Mouse (Mus musculus): ENCODE results near the gene Acbd7. TPM values are rescaled to one million over a fixed set of nuclear protein-coding genes. Genes with fewer than 3 reads are reported as not detected.

The Acbd7 gene
- polyA plus RNA-seq, 1 experiment from 2014 or later: not detected

DNA sequence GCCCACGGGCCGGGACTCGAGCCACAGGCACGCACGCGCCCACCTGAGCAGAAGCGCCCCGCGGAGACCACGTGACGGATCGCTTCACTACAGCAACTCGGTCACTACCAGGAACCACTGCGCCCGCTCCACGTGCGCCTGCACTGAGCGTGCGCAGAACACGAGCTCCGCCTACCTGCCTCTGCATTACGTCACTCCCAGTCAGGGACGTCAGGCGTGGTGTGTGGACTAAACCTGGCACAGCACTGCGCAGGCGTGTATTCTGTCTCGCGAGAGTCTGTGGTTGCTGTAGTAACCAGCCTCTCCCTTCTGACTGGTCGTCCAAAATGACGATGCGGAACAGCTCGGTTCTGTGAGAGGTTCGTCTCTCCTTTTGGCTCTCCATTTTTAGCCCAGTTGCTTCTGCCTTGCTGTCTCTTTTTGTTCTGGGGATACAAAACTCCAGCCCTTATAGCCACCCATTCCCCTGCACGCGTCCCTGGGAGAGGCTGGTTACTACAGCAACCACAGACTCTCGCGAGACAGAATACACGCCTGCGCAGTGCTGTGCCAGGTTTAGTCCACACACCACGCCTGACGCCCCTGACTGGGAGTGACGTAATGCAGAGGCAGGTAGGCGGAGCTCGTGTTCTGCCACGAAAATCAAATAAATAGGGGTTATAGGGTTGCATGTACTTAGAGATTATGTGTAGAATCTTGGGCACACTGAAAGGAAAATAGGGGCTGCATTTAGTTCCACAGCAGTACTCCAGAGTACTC is 3.3 kb upstream of the Acbd7 start, which contains the start of gene Rpp38:
Rpp38 (minus strand) TSS at position 160 of the 759 bp plus-strand sequence.
- Histone ChIP-seq H3K27ac (peak within 1 kb of the TSS; percentile 91), H3K4me1 (peaks cover 28% of the 10 kb centered on the region), H3K4me3 (peak within 1 kb of the TSS; percentile 76), H3K36me3 (replicated peaks) (peaks cover 28% of the 10 kb centered on the region), H3K9me3 (no peaks in the 10 kb centered on the region), H3K27me3 (ENCODE audit: poor library complexity, severe bottlenecking) (peaks cover 24% of the 10 kb centered on the region)
- peak; percentile 96 for DNase-seq (ENCODE audit: extremely low spot score, low spot score)
- WGBS: under 1% methylated on average over 45 of the region's 45 CpGs

DNA sequence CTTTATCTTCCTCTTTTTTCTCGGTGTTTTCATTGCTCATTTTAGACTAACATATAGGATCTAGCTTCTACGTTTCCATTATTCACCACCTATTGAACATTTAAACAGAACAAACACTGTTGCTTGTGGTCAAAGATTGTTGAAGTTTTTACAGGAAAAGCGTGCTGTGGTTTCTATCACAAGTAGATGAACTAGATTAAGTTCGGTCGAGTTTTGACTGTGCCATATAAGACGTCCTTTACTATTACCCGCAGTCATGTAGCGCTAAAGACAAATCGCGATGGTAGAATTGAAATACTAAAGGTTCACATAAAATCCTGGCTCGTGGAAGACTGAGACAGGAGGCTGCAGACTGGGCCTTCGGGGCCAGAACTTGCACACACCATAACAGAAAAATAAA is 2.2 kb upstream of the Acbd7 start:
- 89% methylated on average over 12 of the region's 12 CpGs for WGBS
- no peak overlapping the region for H3K4me3 ChIP-seq

DNA sequence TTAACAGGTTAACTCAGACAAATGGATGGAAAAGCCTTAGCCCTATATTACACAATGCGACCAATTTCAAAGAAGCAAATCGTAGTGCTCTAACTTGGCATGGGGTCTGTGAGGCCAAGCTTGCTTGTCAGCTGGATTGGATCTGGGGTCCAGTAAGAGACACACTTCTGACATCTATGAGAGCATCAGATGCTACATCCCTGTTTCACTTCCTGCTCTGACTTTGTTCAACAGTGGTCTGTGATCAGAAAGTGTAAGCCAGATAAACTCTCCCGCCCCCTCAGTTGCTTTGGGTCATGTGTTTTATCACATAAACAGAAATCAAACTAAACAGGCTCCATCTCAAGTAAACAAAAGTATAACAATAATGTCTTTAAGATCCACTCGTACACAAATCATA is 12.5 kb downstream of the Acbd7 start:
- no peaks in the 10 kb centered on the region for H3K4me1 ChIP-seq
- H3K27me3 ChIP-seq (ENCODE audit: poor library complexity, severe bottlenecking): no peaks in the 10 kb centered on the region
- no peak for DNase-seq (ENCODE audit: extremely low spot score, low spot score)
- no peak overlapping the region for H3K27ac ChIP-seq
- no peaks in the 10 kb centered on the region for H3K36me3 ChIP-seq (replicated peaks)
- no peaks in the 10 kb centered on the region for H3K9me3 ChIP-seq
- no peak overlapping the region for H3K4me3 ChIP-seq
- WGBS: 84% methylated on average over 4 of the region's 4 CpGs

More for the DNA sequence above, 2.2 kb upstream of the Acbd7 start:
- DNase-seq (ENCODE audit: extremely low spot score, low spot score): no peak
- H3K9me3 ChIP-seq: no peaks in the 10 kb centered on the region
- H3K36me3 ChIP-seq (replicated peaks): peaks cover 17% of the 10 kb centered on the region
- peaks cover 26% of the 10 kb centered on the region for H3K27me3 ChIP-seq (ENCODE audit: poor library complexity, severe bottlenecking)
- peaks cover 28% of the 10 kb centered on the region for H3K4me1 ChIP-seq
- H3K27ac ChIP-seq: no peak overlapping the region

DNA sequence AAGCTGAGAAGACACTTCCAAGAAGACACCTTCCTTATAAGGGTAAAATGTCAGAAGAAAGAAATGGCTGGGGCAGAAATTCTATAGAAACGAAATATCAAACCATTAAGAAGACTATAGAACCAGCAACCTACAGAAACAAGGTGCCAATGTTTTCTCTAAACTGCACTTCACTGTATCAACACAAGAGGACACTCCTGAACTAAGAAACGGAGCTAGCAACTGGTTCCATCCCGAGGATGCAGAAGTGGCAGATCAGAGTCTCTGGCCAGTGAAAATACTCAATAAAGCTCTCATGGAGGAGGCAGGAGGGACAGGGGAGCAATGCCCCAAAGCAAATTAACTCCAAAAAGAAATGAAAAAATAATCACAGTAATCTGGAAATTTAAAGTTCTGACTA is 13.0 kb downstream of the Acbd7 start:
- DNase-seq (ENCODE audit: extremely low spot score, low spot score): no peak

DNA sequence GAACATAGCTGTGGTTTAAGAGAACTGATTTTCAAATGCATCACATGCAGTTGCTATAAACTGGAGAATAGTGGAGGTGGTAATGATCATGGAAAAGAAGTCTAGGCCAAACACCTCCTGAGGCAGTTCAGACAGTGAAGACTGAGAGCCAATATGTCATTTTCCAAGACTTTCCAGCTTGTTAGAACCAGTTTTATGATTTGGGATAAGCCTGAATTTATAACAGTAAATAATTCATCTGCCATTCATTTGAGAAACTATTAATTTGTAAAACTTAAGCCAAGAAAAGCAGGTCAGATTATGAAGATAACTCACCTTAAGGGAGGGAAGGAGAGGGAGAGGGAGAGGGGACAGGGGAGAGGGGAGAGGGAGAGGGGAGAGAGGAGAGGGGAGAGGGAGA is 17.2 kb downstream of the Acbd7 start:
- Histone ChIP-seq H3K27me3 (ENCODE audit: poor library complexity, severe bottlenecking) (no peaks in the 10 kb centered on the region), H3K36me3 (replicated peaks) (no peaks in the 10 kb centered on the region), H3K9me3 (no peaks in the 10 kb centered on the region), H3K27ac (no peak overlapping the region), H3K4me1 (no peaks in the 10 kb centered on the region), H3K4me3 (no peak overlapping the region)
- no peak for DNase-seq (ENCODE audit: extremely low spot score, low spot score)

More for the DNA sequence above, 13.0 kb downstream of the Acbd7 start:
- Histone ChIP-seq H3K4me3 (no peak overlapping the region), H3K36me3 (replicated peaks) (no peaks in the 10 kb centered on the region), H3K27me3 (ENCODE audit: poor library complexity, severe bottlenecking) (no peaks in the 10 kb centered on the region), H3K27ac (no peak overlapping the region), H3K4me1 (no peaks in the 10 kb centered on the region), H3K9me3 (no peaks in the 10 kb centered on the region)
- WGBS: 25% methylated on average over 3 of the region's 3 CpGs

DNA sequence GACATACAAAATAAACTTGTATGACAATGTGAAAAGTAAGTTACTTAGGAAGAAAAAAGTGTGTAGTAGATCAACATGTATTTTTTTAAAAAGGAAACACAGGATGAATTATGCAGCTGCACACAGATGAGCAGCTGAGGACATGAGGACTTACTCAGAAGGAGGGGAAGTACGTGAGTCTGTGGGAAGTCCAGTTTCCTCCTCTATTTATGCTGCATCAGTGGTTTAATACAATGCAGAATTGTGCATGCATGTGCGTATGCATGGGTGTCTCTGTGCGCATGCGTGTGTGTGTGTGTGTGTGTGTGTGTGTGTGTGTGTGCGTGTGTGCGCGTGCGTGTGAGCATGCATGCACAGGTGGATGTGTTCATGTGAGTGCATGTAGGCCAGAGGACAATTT is 19.8 kb downstream of the Acbd7 start:
- Histone ChIP-seq H3K9me3 (no peaks in the 10 kb centered on the region), H3K36me3 (replicated peaks) (no peaks in the 10 kb centered on the region), H3K27ac (no peak overlapping the region), H3K4me3 (no peak overlapping the region), H3K27me3 (ENCODE audit: poor library complexity, severe bottlenecking) (no peaks in the 10 kb centered on the region), H3K4me1 (no peaks in the 10 kb centered on the region)
- WGBS: 86% methylated on average over 8 of the region's 8 CpGs
- DNase-seq (ENCODE audit: extremely low spot score, low spot score): no peak

DNA sequence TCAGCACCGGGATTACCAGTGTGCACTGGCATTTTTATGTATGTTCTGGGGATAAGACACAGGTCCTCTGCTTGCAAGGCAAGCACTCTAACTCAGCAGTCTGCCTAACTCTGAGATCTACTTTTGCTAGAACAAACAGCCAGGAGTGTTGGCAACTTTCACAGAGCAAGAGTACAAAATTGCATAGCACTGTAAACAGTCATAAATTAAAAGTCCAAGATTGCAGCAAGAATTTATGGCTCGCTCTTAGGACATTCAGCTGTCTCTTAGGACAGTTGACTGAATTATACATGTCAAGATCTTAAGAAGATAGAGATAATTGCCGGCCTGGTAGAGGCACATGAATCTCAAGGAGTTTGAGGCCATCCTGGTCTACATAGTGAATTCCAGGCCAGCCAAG is 20.3 kb downstream of the Acbd7 start:
- H3K4me3 ChIP-seq: no peak overlapping the region
- no peaks in the 10 kb centered on the region for H3K27me3 ChIP-seq (ENCODE audit: poor library complexity, severe bottlenecking)
- H3K36me3 ChIP-seq (replicated peaks): no peaks in the 10 kb centered on the region
- no peak overlapping the region for H3K27ac ChIP-seq
- WGBS: 88% methylated on average over 3 of the region's 3 CpGs
- no peak for DNase-seq (ENCODE audit: extremely low spot score, low spot score)
- H3K4me1 ChIP-seq: no peaks in the 10 kb centered on the region
- no peaks in the 10 kb centered on the region for H3K9me3 ChIP-seq

DNA sequence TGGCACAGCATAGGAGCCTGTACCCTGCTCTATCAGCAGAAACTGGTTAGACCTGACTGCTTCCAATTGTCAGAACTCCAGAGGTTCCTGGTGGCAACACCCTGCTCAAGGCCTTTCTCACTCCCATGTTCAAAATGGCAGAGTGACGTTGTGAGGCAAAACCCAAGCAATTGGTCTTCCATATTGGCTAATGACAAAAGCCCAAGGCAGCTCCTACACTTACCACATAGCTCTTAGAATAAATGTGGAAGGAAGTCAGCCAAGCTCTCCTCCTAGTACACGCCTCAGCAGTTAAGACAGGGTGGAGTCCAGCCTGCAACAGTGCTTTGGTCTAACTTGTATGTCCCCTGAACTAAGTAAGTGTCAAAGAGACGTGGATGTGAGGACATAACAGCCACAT is 21.9 kb downstream of the Acbd7 start:
- no peak for DNase-seq (ENCODE audit: extremely low spot score, low spot score)

DNA sequence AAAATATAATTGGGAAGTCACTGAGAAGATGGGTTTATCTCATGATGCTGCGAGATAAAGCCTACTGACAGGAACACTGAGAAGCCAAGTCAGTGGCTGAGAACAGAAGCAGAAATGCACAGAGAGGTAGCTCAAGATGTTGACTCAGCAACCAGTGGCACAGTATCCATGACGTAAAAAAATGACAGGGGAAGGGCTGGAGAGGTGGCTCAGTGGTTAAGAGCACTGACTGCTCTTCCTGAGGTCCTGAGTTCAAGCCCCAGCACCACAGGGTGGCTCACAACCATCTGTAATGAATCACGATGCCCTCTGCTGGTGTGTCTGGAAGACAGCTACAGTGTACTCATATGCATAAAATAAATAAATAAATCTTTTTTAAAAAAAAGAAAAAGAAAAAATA is 25.1 kb downstream of the Acbd7 start:
- H3K4me3 ChIP-seq: no peak overlapping the region
- no peaks in the 10 kb centered on the region for H3K9me3 ChIP-seq
- peaks cover 8% of the 10 kb centered on the region for H3K4me1 ChIP-seq
- 87% methylated on average over 3 of the region's 3 CpGs for WGBS
- H3K36me3 ChIP-seq (replicated peaks): no peaks in the 10 kb centered on the region
- H3K27me3 ChIP-seq (ENCODE audit: poor library complexity, severe bottlenecking): no peaks in the 10 kb centered on the region
- DNase-seq (ENCODE audit: extremely low spot score, low spot score): no peak
- no peak overlapping the region for H3K27ac ChIP-seq

More for the DNA sequence above, 21.9 kb downstream of the Acbd7 start:
- Histone ChIP-seq H3K27ac (no peak overlapping the region), H3K36me3 (replicated peaks) (no peaks in the 10 kb centered on the region), H3K27me3 (ENCODE audit: poor library complexity, severe bottlenecking) (no peaks in the 10 kb centered on the region), H3K4me3 (no peak overlapping the region), H3K9me3 (no peaks in the 10 kb centered on the region), H3K4me1 (no peaks in the 10 kb centered on the region)
- 81% methylated on average over 3 of the region's 3 CpGs for WGBS

DNA sequence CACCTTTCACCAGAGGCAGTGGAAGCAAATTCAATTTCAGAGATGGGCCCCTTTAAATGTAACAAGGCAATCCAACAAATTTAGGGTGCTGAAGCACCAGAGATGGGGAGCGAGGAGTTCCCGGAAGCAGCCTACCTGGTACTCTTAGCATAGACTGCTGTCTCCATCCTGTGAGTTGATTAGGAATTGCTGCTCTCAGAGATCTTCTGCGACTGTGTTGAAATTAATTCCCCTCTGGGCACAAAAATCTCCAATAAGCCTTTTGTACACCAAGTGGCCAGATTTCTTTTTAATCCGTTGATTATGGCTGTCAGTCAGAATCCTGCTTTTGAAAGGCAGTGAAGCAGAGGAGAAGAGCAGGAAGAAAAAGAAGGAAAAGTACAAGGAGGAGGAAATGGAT is 29.2 kb downstream of the Acbd7 start:
- Histone ChIP-seq H3K9me3 (no peaks in the 10 kb centered on the region), H3K4me3 (no peak overlapping the region), H3K36me3 (replicated peaks) (no peaks in the 10 kb centered on the region), H3K4me1 (peaks cover 8% of the 10 kb centered on the region), H3K27me3 (ENCODE audit: poor library complexity, severe bottlenecking) (no peaks in the 10 kb centered on the region), H3K27ac (no peak overlapping the region)
- 51% methylated on average over 4 of the region's 4 CpGs for WGBS
- DNase-seq (ENCODE audit: extremely low spot score, low spot score): no peak

DNA sequence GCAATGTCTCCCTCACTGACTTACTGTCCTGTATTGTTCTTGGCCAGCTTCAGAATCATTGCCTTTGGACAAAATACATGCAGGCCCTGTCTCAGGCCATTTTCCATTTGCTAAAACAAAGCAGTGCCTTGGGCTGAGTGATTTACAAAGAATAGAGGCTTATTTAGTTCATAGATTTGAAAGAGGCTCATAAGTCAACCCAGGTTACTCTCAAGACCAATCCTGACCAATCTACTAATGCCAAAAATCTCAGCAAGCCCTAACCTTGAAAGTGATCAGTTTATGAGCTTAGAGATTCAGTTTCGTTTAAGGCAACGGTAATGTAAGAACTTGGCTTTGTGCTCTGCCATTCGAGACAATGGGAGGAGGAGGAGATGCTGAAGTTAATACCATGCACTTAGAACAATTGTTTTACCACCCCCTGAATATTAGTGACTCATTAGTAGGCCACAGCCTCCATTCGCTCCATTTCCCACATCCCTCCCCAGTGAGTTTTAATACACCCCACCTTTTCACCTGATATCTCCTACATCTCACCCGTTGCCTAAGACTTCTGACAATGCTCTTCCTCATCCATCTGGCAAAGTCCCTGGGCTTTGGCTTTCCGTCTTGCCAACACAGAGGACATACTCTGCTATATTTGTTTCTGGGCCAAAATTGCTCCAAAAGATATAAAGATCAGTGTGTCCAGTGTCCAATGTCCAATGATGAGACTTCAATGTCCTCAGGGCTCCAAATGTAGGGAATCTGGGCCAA is 51.3 kb downstream of the Acbd7 start:
- no peak for DNase-seq (ENCODE audit: extremely low spot score, low spot score)
- Histone ChIP-seq H3K4me3 (no peak overlapping the region), H3K36me3 (replicated peaks) (no peaks in the 10 kb centered on the region), H3K9me3 (no peaks in the 10 kb centered on the region), H3K27me3 (ENCODE audit: poor library complexity, severe bottlenecking) (no peaks in the 10 kb centered on the region), H3K27ac (no peak overlapping the region), H3K4me1 (no peaks in the 10 kb centered on the region)
- WGBS: 85% methylated on average over 6 of the region's 6 CpGs

All from forebrain, embryonic 10.5 days (tissue).